Mouse (Mus musculus): ENCODE measurements around the gene Tmprss12. TPM values are rescaled to one million over a fixed set of nuclear protein-coding genes. Genes with fewer than 3 reads are reported as not detected.
"Not testable (repeated sequence)": the region's sequence is repeated elsewhere in the genome, so short reads cannot be mapped to it uniquely, and the experiment has no call there.

Gene Tmprss12
- total RNA-seq (2021): not detected
- long read RNA-seq, experiment 1: 0 reads
- long read RNA-seq, experiment 2: 0 reads

GRCm38 (mm10) chr15:100280626-100281025 lies at the start of gene Tmprss12:
Tmprss12 (plus strand) TSS chr15:100280837.
- no peak for DNase-seq

- DNase-seq: no peak
These were observed 48.8 kb upstream of the Tmprss12 start for GRCm38 (mm10) chr15:100231616-100232525.

- DNase-seq: no peak
These were observed 45.2 kb upstream of the Tmprss12 start for GRCm38 (mm10) chr15:100235208-100235965.

- no peak for DNase-seq
These were observed 43.7 kb upstream of the Tmprss12 start for GRCm38 (mm10) chr15:100236952-100237351.

GRCm38 (mm10) chr15:100241780-100242179 lies 38.9 kb upstream of the Tmprss12 start:
- no peak for DNase-seq

- no peak for DNase-seq
These were observed 34.7 kb upstream of the Tmprss12 start for GRCm38 (mm10) chr15:100245951-100246350.

GRCm38 (mm10) chr15:100247296-100247695 lies 33.3 kb upstream of the Tmprss12 start:
- no peak for DNase-seq

GRCm38 (mm10) chr15:100248665-100249433 lies 31.8 kb upstream of the Tmprss12 start:
- DNase-seq: no peak

- DNase-seq: no peak
These were observed 29.4 kb upstream of the Tmprss12 start for GRCm38 (mm10) chr15:100251153-100251780.

- DNase-seq: no peak
These were observed 24.3 kb upstream of the Tmprss12 start for GRCm38 (mm10) chr15:100256386-100256785.

- no peak for DNase-seq
These were observed 23.3 kb upstream of the Tmprss12 start for GRCm38 (mm10) chr15:100257305-100257704.

- no peak for DNase-seq
These were observed 21.8 kb upstream of the Tmprss12 start for GRCm38 (mm10) chr15:100258646-100259425.

- DNase-seq: not testable (repeated sequence)
These were observed 20.3 kb upstream of the Tmprss12 start for GRCm38 (mm10) chr15:100260351-100260750.

GRCm38 (mm10) chr15:100263246-100263905 lies 17.3 kb upstream of the Tmprss12 start:
- no peak for DNase-seq

GRCm38 (mm10) chr15:100265586-100266325 lies 14.9 kb upstream of the Tmprss12 start:
- DNase-seq: no peak

GRCm38 (mm10) chr15:100268916-100269315 lies 11.7 kb upstream of the Tmprss12 start:
- no peak for DNase-seq

- no peak for DNase-seq
These were observed 10.9 kb upstream of the Tmprss12 start for GRCm38 (mm10) chr15:100269776-100270175.

GRCm38 (mm10) chr15:100270609-100271008 lies 10.0 kb upstream of the Tmprss12 start:
- DNase-seq: not testable (repeated sequence)

GRCm38 (mm10) chr15:100271411-100271810 lies 9.2 kb upstream of the Tmprss12 start:
- no peak for DNase-seq

Data from gastrocnemius, postnatal 10 days (tissue).